Mouse (Mus musculus) kidney, adult 18-20 months (tissue): ENCODE measurements around the gene Btbd35f7.
"Not testable (repeated sequence)": the region's sequence is repeated elsewhere in the genome, so short reads cannot be mapped to it uniquely, and the experiment has no call there.

ENCODE experiments used
- DNase-seq: peaks from one replicate; pipeline ENCODE4 v3.0.0; 2021

The Btbd35f7 gene

GRCm38 (mm10) chrX:5668767-5669166 is at the start of gene Btbd35f7:
TSS of gene Btbd35f7 (plus strand) at chrX:5669067.
- not testable (repeated sequence) for DNase-seq
